Mouse (Mus musculus): ENCODE results near the gene Slc2a6. TPM values are rescaled to one million over a fixed set of nuclear protein-coding genes. Genes with fewer than 3 reads are reported as not detected.
A peak's percentile ranks its signal among the peaks of the same experiment; 100 is the strongest.

The Slc2a6 gene
- polyA plus RNA-seq, 1 experiment from 2014 or later: 0.84 TPM

GRCm38 (mm10) chr2:27044166-27044565 lies 16.4 kb upstream of the Slc2a6 start:
- 78% methylated on average over 4 of the region's 4 CpGs for WGBS
- ATAC-seq (replicated peaks; ENCODE audit: insufficient number of reproducible peaks, low FRiP score, low TSS enrichment, low read depth): no peak
- Histone ChIP-seq H3K4me1 (ENCODE audit: control insufficient read depth, insufficient read depth, low read length) (no peaks in the 10 kb centered on the region), H3K9ac (replicated peaks; ENCODE audit: low read length) (no peak overlapping the region), H3K27ac (replicated peaks; ENCODE audit: low read depth, low read length) (no peak overlapping the region), H3K27me3 (ENCODE audit: control insufficient read depth, insufficient read depth, low read length) (no peaks in the 10 kb centered on the region), H3K4me3 (ENCODE audit: low read depth, low read length) (no peak overlapping the region), H3K9me3 (replicated peaks; ENCODE audit: control insufficient read depth, low read length) (no peaks in the 10 kb centered on the region), H3K36me3 (replicated peaks; ENCODE audit: control insufficient read depth, insufficient read depth, low read depth, low read length) (no peaks in the 10 kb centered on the region), H3K4me2 (ENCODE audit: low read depth, low read length) (no peak overlapping the region)
- no peak for DNase-seq (ENCODE audit: low spot score)

GRCm38 (mm10) chr2:27043461-27043860 lies 15.7 kb upstream of the Slc2a6 start:
- WGBS: 24% methylated on average over 3 of the region's 3 CpGs

GRCm38 (mm10) chr2:27042131-27042844 lies 14.5 kb upstream of the Slc2a6 start:
- DNase-seq (ENCODE audit: low spot score): no peak

More at GRCm38 (mm10) chr2:27043461-27043860, 15.7 kb upstream of the Slc2a6 start:
- H3K36me3 ChIP-seq (replicated peaks; ENCODE audit: control insufficient read depth, insufficient read depth, low read depth, low read length): no peaks in the 10 kb centered on the region
- H3K9me3 ChIP-seq (replicated peaks; ENCODE audit: control insufficient read depth, low read length): no peaks in the 10 kb centered on the region
- no peak overlapping the region for H3K27ac ChIP-seq (replicated peaks; ENCODE audit: low read depth, low read length)
- no peak overlapping the region for H3K4me3 ChIP-seq (ENCODE audit: low read depth, low read length)
- H3K4me1 ChIP-seq (ENCODE audit: control insufficient read depth, insufficient read depth, low read length): no peaks in the 10 kb centered on the region
- DNase-seq (ENCODE audit: low spot score) (peak; percentile 86), ATAC-seq (replicated peaks; ENCODE audit: insufficient number of reproducible peaks, low FRiP score, low TSS enrichment, low read depth) (peak; percentile 83)
- H3K27me3 ChIP-seq (ENCODE audit: control insufficient read depth, insufficient read depth, low read length): no peaks in the 10 kb centered on the region
- no peak overlapping the region for H3K4me2 ChIP-seq (ENCODE audit: low read depth, low read length)
- no peak overlapping the region for H3K9ac ChIP-seq (replicated peaks; ENCODE audit: low read length)

GRCm38 (mm10) chr2:27039286-27039685 lies 11.5 kb upstream of the Slc2a6 start:
- no peaks in the 10 kb centered on the region for H3K36me3 ChIP-seq (replicated peaks; ENCODE audit: control insufficient read depth, insufficient read depth, low read depth, low read length)
- ATAC-seq (replicated peaks; ENCODE audit: insufficient number of reproducible peaks, low FRiP score, low TSS enrichment, low read depth): no peak

More at GRCm38 (mm10) chr2:27042131-27042844, 14.5 kb upstream of the Slc2a6 start:
- Histone ChIP-seq H3K9me3 (replicated peaks; ENCODE audit: control insufficient read depth, low read length) (no peaks in the 10 kb centered on the region), H3K4me1 (ENCODE audit: control insufficient read depth, insufficient read depth, low read length) (no peaks in the 10 kb centered on the region), H3K27me3 (ENCODE audit: control insufficient read depth, insufficient read depth, low read length) (no peaks in the 10 kb centered on the region), H3K4me2 (ENCODE audit: low read depth, low read length) (no peak overlapping the region), H3K27ac (replicated peaks; ENCODE audit: low read depth, low read length) (no peak overlapping the region), H3K36me3 (replicated peaks; ENCODE audit: control insufficient read depth, insufficient read depth, low read depth, low read length) (no peaks in the 10 kb centered on the region), H3K4me3 (ENCODE audit: low read depth, low read length) (no peak overlapping the region), H3K9ac (replicated peaks; ENCODE audit: low read length) (no peak overlapping the region)
- ATAC-seq (replicated peaks; ENCODE audit: insufficient number of reproducible peaks, low FRiP score, low TSS enrichment, low read depth): no peak
- 69% methylated on average over 8 of the region's 8 CpGs for whole genome bisulfite sequencing

GRCm38 (mm10) chr2:27038596-27038995 lies 10.8 kb upstream of the Slc2a6 start:
- H3K27ac ChIP-seq (replicated peaks; ENCODE audit: low read depth, low read length): no peak overlapping the region
- no peaks in the 10 kb centered on the region for H3K27me3 ChIP-seq (ENCODE audit: control insufficient read depth, insufficient read depth, low read length)
- no peak overlapping the region for H3K4me2 ChIP-seq (ENCODE audit: low read depth, low read length)
- peak; percentile 90 for DNase-seq (ENCODE audit: low spot score)
- H3K9me3 ChIP-seq (replicated peaks; ENCODE audit: control insufficient read depth, low read length): no peaks in the 10 kb centered on the region
- no peaks in the 10 kb centered on the region for H3K36me3 ChIP-seq (replicated peaks; ENCODE audit: control insufficient read depth, insufficient read depth, low read depth, low read length)
- no peak overlapping the region for H3K4me3 ChIP-seq (ENCODE audit: low read depth, low read length)
- no peak overlapping the region for H3K9ac ChIP-seq (replicated peaks; ENCODE audit: low read length)
- H3K4me1 ChIP-seq (ENCODE audit: control insufficient read depth, insufficient read depth, low read length): no peaks in the 10 kb centered on the region
- no peak; the same call in 1 of the 2 replicates for ATAC-seq (replicated peaks; ENCODE audit: insufficient number of reproducible peaks, low FRiP score, low TSS enrichment, low read depth)
- WGBS: 2% methylated on average over 3 of the region's 3 CpGs

More at GRCm38 (mm10) chr2:27039286-27039685, 11.5 kb upstream of the Slc2a6 start:
- Histone ChIP-seq H3K9me3 (replicated peaks; ENCODE audit: control insufficient read depth, low read length) (no peaks in the 10 kb centered on the region), H3K4me2 (ENCODE audit: low read depth, low read length) (no peak overlapping the region), H3K4me3 (ENCODE audit: low read depth, low read length) (no peak overlapping the region), H3K9ac (replicated peaks; ENCODE audit: low read length) (no peak overlapping the region), H3K4me1 (ENCODE audit: control insufficient read depth, insufficient read depth, low read length) (no peaks in the 10 kb centered on the region), H3K27ac (replicated peaks; ENCODE audit: low read depth, low read length) (no peak overlapping the region), H3K27me3 (ENCODE audit: control insufficient read depth, insufficient read depth, low read length) (no peaks in the 10 kb centered on the region)
- DNase-seq (ENCODE audit: low spot score): peak; percentile 20
- 0% methylated on average over 1 of the region's 1 CpGs for WGBS

GRCm38 (mm10) chr2:27037008-27037407 lies 9.2 kb upstream of the Slc2a6 start:
- Histone ChIP-seq H3K36me3 (replicated peaks; ENCODE audit: control insufficient read depth, insufficient read depth, low read depth, low read length) (no peaks in the 10 kb centered on the region), H3K4me3 (ENCODE audit: low read depth, low read length) (no peak overlapping the region), H3K9me3 (replicated peaks; ENCODE audit: control insufficient read depth, low read length) (no peaks in the 10 kb centered on the region), H3K27me3 (ENCODE audit: control insufficient read depth, insufficient read depth, low read length) (no peaks in the 10 kb centered on the region), H3K9ac (replicated peaks; ENCODE audit: low read length) (no peak overlapping the region), H3K4me2 (ENCODE audit: low read depth, low read length) (no peak overlapping the region), H3K4me1 (ENCODE audit: control insufficient read depth, insufficient read depth, low read length) (no peaks in the 10 kb centered on the region), H3K27ac (replicated peaks; ENCODE audit: low read depth, low read length) (no peak overlapping the region)
- WGBS: 45% methylated on average over 4 of the region's 4 CpGs
- ATAC-seq (replicated peaks; ENCODE audit: insufficient number of reproducible peaks, low FRiP score, low TSS enrichment, low read depth) (no peak), DNase-seq (ENCODE audit: low spot score) (no peak)

GRCm38 (mm10) chr2:27036003-27036402 lies 8.2 kb upstream of the Slc2a6 start:
- 69% methylated on average over 3 of the region's 3 CpGs for WGBS
- H3K27me3 ChIP-seq (ENCODE audit: control insufficient read depth, insufficient read depth, low read length): no peaks in the 10 kb centered on the region
- no peak overlapping the region for H3K9ac ChIP-seq (replicated peaks; ENCODE audit: low read length)
- H3K4me3 ChIP-seq (ENCODE audit: low read depth, low read length): no peak overlapping the region
- no peak for DNase-seq (ENCODE audit: low spot score)
- H3K4me1 ChIP-seq (ENCODE audit: control insufficient read depth, insufficient read depth, low read length): no peaks in the 10 kb centered on the region
- no peak for ATAC-seq (replicated peaks; ENCODE audit: insufficient number of reproducible peaks, low FRiP score, low TSS enrichment, low read depth)
- no peaks in the 10 kb centered on the region for H3K36me3 ChIP-seq (replicated peaks; ENCODE audit: control insufficient read depth, insufficient read depth, low read depth, low read length)
- H3K4me2 ChIP-seq (ENCODE audit: low read depth, low read length): no peak overlapping the region
- no peaks in the 10 kb centered on the region for H3K9me3 ChIP-seq (replicated peaks; ENCODE audit: control insufficient read depth, low read length)
- no peak overlapping the region for H3K27ac ChIP-seq (replicated peaks; ENCODE audit: low read depth, low read length)

- 70% methylated on average over 2 of the region's 2 CpGs for WGBS
- ATAC-seq (replicated peaks; ENCODE audit: insufficient number of reproducible peaks, low FRiP score, low TSS enrichment, low read depth): no peak
These were observed 4.6 kb upstream of the Slc2a6 start for GRCm38 (mm10) chr2:27032361-27032760.

More at GRCm38 (mm10) chr2:27032361-27032760, 4.6 kb upstream of the Slc2a6 start:
- Histone ChIP-seq H3K9me3 (replicated peaks; ENCODE audit: control insufficient read depth, low read length) (no peaks in the 10 kb centered on the region), H3K27ac (replicated peaks; ENCODE audit: low read depth, low read length) (no peak overlapping the region), H3K4me3 (ENCODE audit: low read depth, low read length) (no peak overlapping the region), H3K36me3 (replicated peaks; ENCODE audit: control insufficient read depth, insufficient read depth, low read depth, low read length) (no peaks in the 10 kb centered on the region), H3K9ac (replicated peaks; ENCODE audit: low read length) (no peak overlapping the region), H3K4me2 (ENCODE audit: low read depth, low read length) (no peak overlapping the region), H3K4me1 (ENCODE audit: control insufficient read depth, insufficient read depth, low read length) (no peaks in the 10 kb centered on the region), H3K27me3 (ENCODE audit: control insufficient read depth, insufficient read depth, low read length) (no peaks in the 10 kb centered on the region)
- no peak for DNase-seq (ENCODE audit: low spot score)

All from embryonic facial prominence, embryonic 11.5 days (tissue).